Mouse (Mus musculus) kidney, embryonic 14.5 days (tissue): ENCODE data around the gene Kcna2. TPM values are rescaled to one million over a fixed set of nuclear protein-coding genes. Genes with fewer than 3 reads are reported as not detected.

Experiments
- ATAC-seq: fragments of 200-750 bp; cut with Nextera tagmentation; 2 replicates; pipeline ENCODE4 v1.8.0; 2017; ENCODE audit warnings: moderate number of reproducible peaks, mild to moderate bottlenecking, moderate TSS enrichment, moderate library complexity; ENCODE audit not compliant: low FRiP score, low TSS enrichment
- H3K27ac ChIP-seq: fragments of 300-500 bp; sonication (generic); 2 replicates; pipeline ENCODE4 v1.5.1; 2014; ENCODE audit warnings: low read depth, mild to moderate bottlenecking, low read length, moderate library complexity, mixed read lengths
- H3K27me3 ChIP-seq: fragments of 300-500 bp; sonication (generic); 2 replicates; pipeline ENCODE4 v1.6.1; 2014; ENCODE audit warnings: mild to moderate bottlenecking, low read length; ENCODE audit not compliant: control insufficient read depth, insufficient read depth
- H3K36me3 ChIP-seq: fragments of 300-500 bp; sonication (generic); 2 replicates; pipeline ENCODE4 v1.6.1; 2014; ENCODE audit warnings: low read length, mixed read lengths; ENCODE audit not compliant: control insufficient read depth, insufficient read depth
- H3K4me1 ChIP-seq: fragments of 300-500 bp; sonication (generic); 2 replicates; pipeline ENCODE4 v1.6.1; 2014; ENCODE audit warnings: low read length, mixed read lengths; ENCODE audit not compliant: control insufficient read depth, insufficient read depth
- H3K4me2 ChIP-seq: fragments of 300-500 bp; sonication (generic); replicated peaks from 2 replicates; pipeline ENCODE4 v1.6.1; 2014; ENCODE audit warnings: low read depth, mild to moderate bottlenecking, low read length
- H3K4me3 ChIP-seq: fragments of 300-500 bp; sonication (generic); 2 replicates; pipeline ENCODE4 v1.5.1; 2014; ENCODE audit warnings: mild to moderate bottlenecking, low read length
- H3K9ac ChIP-seq: fragments of 300-500 bp; sonication (generic); 2 replicates; pipeline ENCODE4 v1.6.1; 2014; ENCODE audit warnings: low read depth, mild to moderate bottlenecking, low read length, moderate library complexity
- H3K9me3 ChIP-seq: fragments of 300-500 bp; sonication (generic); 2 replicates; pipeline ENCODE4 v1.6.1; 2016; ENCODE audit warnings: low read length; ENCODE audit not compliant: control insufficient read depth
- WGBS: fragments of 180-500 bp; shearing (Covaris S2); extraction: QIAGEN DNeasy Blood & Tissue Kit; methylation state at CpG from one replicate; pipeline ENCODE4 v1.1.7; 2014; 5-methylcytosine and 5-hydroxymethylcytosine counted together
- polyA plus RNA-seq: library from polyadenylated mRNA; unstranded; fragments of >200 nt; fragmentation: Nextera tagmentation; extraction: Ambion mirVana; gene quantifications from 2 replicates; pipeline ENCODE4 v1.2.1, GENCODE M21; 2014

The Kcna2 gene
- 0.08 and 0.20 TPM in 2 replicates for polyA plus RNA-seq

DNA sequence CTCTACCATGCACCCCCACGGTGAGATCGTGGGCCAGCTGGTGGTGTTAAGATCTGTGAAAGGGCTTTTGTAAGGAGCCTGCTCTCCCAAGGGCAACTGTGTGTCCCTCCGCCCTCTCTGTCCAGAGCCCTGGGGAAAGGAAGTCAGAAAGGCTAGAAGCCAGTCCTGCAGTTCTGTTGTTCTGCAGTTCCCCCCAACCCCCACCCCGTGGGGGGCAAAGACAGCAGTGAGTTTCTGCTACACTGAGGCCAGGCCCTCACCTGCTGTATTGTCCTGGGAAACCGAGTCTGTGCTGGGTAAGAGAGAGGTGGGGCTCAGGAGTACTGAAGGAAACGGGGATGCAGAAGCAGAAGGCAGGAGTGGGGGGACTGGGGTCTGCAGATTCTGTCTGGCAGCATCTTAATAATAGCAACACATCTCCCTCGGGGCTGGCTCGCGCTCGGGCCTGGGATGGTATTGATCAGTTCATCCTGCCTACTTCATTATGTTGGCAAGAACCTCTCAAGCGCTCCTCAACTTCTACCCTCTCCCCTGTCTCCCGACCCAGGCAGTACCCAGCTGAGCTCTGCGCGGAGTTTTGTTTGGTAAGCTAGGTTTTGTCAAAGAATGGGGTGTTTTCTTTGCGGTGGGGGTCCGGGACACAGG lies at the start of gene Kcna2:
Gene Kcna2 (plus strand): TSS at position 336 of the 645 bp plus-strand sequence.
- Histone ChIP-seq H3K9ac (peak within 1 kb of the TSS; percentile 50), H3K36me3 (no peaks in the 10 kb centered on the region), H3K9me3 (no peaks in the 10 kb centered on the region), H3K4me1 (peaks cover 3% of the 10 kb centered on the region; the same call in 1 of the 2 replicates), H3K27me3 (peaks cover 48% of the 10 kb centered on the region), H3K4me2 (peak within 1 kb of the TSS; percentile 97), H3K27ac (no peak within 1 kb of the TSS), H3K4me3 (peak within 1 kb of the TSS; percentile 56)
- WGBS = 4% methylated on average over 16 of the region's 16 CpGs
- ATAC-seq = peak; percentile 22; the same call in 1 of the 2 replicates

DNA sequence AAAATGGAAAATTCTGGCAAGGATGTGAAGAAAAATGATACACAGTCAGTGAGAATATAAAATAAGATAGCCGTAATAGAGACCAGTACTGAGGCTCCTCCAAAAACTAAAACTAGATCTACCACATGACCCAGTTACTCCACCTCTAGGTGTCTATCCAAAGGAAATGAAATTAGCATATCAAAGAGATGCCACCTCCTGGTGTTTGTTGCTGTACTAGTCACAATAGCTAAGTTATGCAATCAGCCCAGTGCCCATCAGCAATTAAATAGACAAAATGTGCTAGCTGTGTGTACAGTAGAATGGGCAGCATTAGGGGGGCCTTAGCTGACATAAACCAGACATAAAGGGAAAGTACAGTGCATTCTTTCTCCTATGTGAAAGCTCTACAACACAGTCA lies 39.5 kb upstream of the Kcna2 start:
- ATAC-seq = no peak
- no peaks in the 10 kb centered on the region for H3K27me3 ChIP-seq
- no peaks in the 10 kb centered on the region for H3K4me1 ChIP-seq
- H3K4me3 ChIP-seq = no peak overlapping the region
- H3K27ac ChIP-seq = no peak overlapping the region
- H3K4me2 ChIP-seq = no peak overlapping the region
- WGBS = 97% methylated on average over 1 of the region's 1 CpGs
- H3K36me3 ChIP-seq = no peaks in the 10 kb centered on the region
- no peaks in the 10 kb centered on the region for H3K9me3 ChIP-seq
- no peak overlapping the region for H3K9ac ChIP-seq

DNA sequence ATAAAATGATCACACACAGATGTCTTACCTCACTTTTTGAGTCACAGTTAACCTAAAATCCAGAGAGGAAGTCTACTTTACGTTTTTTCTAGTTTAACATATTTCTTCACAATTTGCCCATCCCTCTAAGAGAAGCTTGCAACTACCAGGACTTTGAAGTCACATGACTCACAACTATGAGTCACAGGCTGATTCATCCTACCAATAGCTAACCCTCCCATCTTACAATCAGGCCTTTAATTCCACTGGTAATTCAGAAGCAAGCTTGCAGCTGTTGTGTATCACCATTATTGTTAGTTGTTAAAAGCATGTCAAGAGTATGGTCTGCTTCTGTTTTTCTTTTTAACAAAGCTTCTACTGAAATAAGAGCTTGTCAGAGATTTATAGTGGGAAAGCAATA lies 38.2 kb upstream of the Kcna2 start:
- Histone ChIP-seq H3K4me1 (no peaks in the 10 kb centered on the region), H3K4me2 (no peak overlapping the region), H3K36me3 (no peaks in the 10 kb centered on the region), H3K27ac (no peak overlapping the region), H3K27me3 (no peaks in the 10 kb centered on the region), H3K9me3 (no peaks in the 10 kb centered on the region), H3K9ac (no peak overlapping the region), H3K4me3 (no peak overlapping the region)
- 0 out of 2 replicates have a peak, but pooled peaks have one; percentile 39 for ATAC-seq
- WGBS = 54% methylated on average over 1 of the region's 1 CpGs

DNA sequence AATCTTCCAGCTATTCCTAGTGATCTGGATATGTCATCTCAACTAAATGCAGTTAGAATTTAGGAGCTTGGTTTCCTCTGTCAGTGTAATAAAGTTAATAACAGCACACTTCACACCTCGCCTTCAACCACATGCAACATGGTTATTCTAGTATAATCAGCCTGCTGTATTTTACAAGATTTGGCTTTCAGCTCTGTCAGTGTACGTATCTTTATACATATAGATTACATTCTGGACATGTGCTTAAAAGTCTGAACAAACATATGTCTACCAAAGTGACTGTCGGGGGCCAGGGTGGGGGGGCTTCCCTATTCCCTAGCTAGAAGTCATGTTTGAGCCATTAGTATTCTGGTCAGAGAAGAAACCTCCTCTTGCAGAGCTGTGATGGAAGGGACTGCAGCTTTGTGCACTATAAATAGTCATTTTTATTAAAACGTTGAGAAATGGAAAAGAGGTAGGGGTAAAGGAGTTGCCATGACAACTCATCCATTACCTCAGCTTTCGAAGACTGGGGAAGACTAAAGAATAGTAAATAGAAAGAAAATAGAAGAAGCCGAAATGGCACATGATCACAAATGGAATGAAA lies 35.3 kb upstream of the Kcna2 start:
- no peak for ATAC-seq
- 87% methylated on average over 6 of the region's 6 CpGs for WGBS
- H3K4me3 ChIP-seq = no peak overlapping the region

DNA sequence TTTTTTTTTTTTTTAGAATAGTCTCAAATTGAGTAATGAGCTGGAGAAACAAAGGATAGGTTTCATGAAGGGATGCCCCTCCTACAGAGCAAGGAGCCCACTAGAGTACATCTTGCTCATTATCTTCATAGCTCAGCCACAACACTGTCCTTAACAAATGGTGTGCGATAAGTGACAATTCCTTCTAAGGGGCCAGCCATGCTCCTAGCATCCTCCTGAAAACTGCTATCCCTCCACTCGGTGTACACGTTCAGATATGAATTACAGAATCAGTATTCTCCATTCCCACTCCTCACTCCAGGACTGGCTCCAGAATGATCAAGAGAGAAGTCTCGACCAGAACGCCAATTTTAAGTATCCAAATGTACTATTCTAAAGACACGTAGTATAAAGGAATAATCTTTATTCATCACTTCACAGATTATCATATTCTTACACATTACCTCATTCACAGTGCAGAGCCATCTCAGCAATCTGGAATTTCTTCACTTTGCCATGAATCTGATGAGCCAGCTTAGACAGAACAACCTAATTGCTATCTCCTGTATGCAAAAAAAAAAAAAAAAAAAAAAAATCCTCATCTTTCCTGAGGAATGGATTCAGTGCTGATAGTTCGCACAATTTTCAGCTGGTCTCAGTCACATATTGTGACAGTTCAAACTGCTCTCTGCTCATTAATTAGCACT lies 34.6 kb upstream of the Kcna2 start:
- no peaks in the 10 kb centered on the region for H3K36me3 ChIP-seq
- H3K4me3 ChIP-seq = no peak overlapping the region
- H3K4me2 ChIP-seq = no peak overlapping the region
- no peak overlapping the region for H3K9ac ChIP-seq
- no peaks in the 10 kb centered on the region for H3K9me3 ChIP-seq
- H3K27me3 ChIP-seq = no peaks in the 10 kb centered on the region
- no peak for ATAC-seq
- no peak overlapping the region for H3K27ac ChIP-seq
- H3K4me1 ChIP-seq = no peaks in the 10 kb centered on the region
- 86% methylated on average over 7 of the region's 7 CpGs for WGBS

More for the DNA sequence above, 35.3 kb upstream of the Kcna2 start:
- no peak overlapping the region for H3K27ac ChIP-seq
- H3K36me3 ChIP-seq = no peaks in the 10 kb centered on the region
- H3K9me3 ChIP-seq = no peaks in the 10 kb centered on the region
- H3K27me3 ChIP-seq = no peaks in the 10 kb centered on the region
- H3K4me2 ChIP-seq = no peak overlapping the region
- no peaks in the 10 kb centered on the region for H3K4me1 ChIP-seq
- H3K9ac ChIP-seq = no peak overlapping the region

DNA sequence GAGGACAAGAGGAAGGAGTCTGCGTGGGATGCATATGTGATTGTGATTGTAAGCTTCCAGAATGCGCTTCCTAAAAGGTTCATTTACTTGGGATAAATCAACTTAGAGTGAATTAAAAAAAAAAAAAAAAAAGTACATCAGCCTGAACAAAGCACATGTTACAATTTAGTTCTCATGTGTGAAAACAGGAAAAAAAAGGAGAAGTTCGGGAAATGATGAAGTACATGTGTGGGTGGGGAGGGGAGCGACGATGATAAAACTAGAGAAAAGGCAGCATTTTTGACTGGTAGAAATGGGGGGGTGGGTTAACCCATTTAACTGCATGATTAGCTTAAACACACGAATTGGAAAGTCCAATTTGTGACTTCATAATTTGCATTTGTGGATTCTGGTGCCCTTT lies 33.7 kb upstream of the Kcna2 start:
- H3K27me3 ChIP-seq = no peaks in the 10 kb centered on the region
- H3K4me2 ChIP-seq = no peak overlapping the region
- no peak for ATAC-seq
- H3K4me3 ChIP-seq = no peak overlapping the region
- no peak overlapping the region for H3K27ac ChIP-seq
- H3K4me1 ChIP-seq = no peaks in the 10 kb centered on the region
- H3K9me3 ChIP-seq = no peaks in the 10 kb centered on the region
- H3K36me3 ChIP-seq = no peaks in the 10 kb centered on the region
- WGBS = 64% methylated on average over 6 of the region's 6 CpGs
- no peak overlapping the region for H3K9ac ChIP-seq

DNA sequence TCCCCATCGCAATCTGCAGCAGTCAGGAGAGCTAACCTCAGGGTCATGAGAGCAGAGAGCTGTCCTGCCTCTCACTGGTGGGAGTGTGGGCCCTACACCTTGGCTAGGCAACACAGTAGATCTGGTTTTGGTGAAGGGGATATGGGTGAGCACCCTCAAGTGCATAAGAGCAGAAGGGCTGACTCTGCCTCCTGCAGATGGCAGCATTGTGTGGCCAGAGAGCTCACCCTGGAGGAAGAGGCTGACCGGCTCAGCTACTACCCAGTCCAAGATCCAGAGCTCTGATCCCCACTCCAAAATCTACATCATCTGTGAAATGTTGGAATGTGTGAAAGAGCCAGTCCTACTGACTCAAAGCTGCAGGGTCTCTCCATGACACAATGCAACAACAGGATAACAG lies 27.1 kb upstream of the Kcna2 start:
- H3K9me3 ChIP-seq = no peaks in the 10 kb centered on the region
- H3K4me3 ChIP-seq = no peak overlapping the region
- no peak for ATAC-seq
- no peaks in the 10 kb centered on the region for H3K36me3 ChIP-seq
- no peak overlapping the region for H3K27ac ChIP-seq
- H3K9ac ChIP-seq = no peak overlapping the region
- no peaks in the 10 kb centered on the region for H3K27me3 ChIP-seq
- WGBS = 56% methylated on average over 2 of the region's 2 CpGs
- H3K4me1 ChIP-seq = no peaks in the 10 kb centered on the region
- no peak overlapping the region for H3K4me2 ChIP-seq

DNA sequence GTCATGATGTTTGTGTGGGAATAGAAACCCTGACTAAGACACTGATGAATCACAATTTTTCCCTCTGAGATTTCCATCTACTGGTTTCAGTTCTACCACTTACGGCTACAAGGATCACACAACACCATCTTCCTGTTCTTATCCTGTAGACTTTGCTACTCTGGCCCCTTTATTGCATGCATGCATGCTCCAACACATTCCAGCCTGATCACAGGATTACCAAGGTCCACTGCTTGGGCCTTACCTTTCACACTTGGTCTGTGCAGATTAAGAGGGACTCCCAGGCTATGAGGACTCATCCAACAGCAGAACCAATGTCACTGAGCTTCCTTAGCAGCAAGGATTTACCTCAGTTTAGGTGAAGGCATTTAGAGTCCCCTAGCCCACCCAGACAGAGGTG lies 25.2 kb upstream of the Kcna2 start:
- 86% methylated on average over 1 of the region's 1 CpGs for WGBS
- no peaks in the 10 kb centered on the region for H3K36me3 ChIP-seq
- H3K27me3 ChIP-seq = no peaks in the 10 kb centered on the region
- no peak overlapping the region for H3K4me2 ChIP-seq
- H3K4me1 ChIP-seq = no peaks in the 10 kb centered on the region
- H3K9me3 ChIP-seq = no peaks in the 10 kb centered on the region
- no peak for ATAC-seq
- H3K27ac ChIP-seq = no peak overlapping the region
- H3K4me3 ChIP-seq = no peak overlapping the region
- no peak overlapping the region for H3K9ac ChIP-seq

DNA sequence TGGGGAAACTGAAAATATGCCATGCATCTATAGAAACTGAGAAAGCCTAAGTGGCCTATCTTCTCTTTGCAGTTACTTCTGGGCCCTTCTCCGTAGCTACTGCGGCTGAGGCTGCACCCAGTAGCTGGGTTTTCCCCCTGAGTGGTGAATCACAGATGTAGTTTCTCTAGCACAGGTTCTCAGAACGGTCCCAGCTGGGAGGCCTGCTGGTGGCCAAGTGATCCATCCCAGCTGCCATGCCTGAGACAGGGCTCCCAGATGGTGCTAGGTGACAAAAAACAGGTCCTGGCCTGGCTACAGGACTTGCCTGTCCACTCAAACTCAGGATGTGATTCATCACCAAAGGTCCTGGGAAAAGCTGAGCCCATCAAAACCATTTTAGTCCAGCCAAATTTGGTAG lies 24.3 kb upstream of the Kcna2 start:
- ATAC-seq = no peak
- no peak overlapping the region for H3K4me3 ChIP-seq
- H3K9me3 ChIP-seq = no peaks in the 10 kb centered on the region
- H3K27me3 ChIP-seq = no peaks in the 10 kb centered on the region
- no peak overlapping the region for H3K9ac ChIP-seq
- 72% methylated on average over 3 of the region's 3 CpGs for WGBS
- no peak overlapping the region for H3K27ac ChIP-seq
- H3K36me3 ChIP-seq = no peaks in the 10 kb centered on the region
- H3K4me1 ChIP-seq = no peaks in the 10 kb centered on the region
- no peak overlapping the region for H3K4me2 ChIP-seq
